Mouse (Mus musculus) left cerebral cortex, postnatal 36 days (tissue): ENCODE measurements at regions not wholly inside any gene's neighbourhood (a gene's known extent, or its start where the extent isn't known, plus 50 kb on each side); places are given as distances from the start of the nearest gene placed in this dataset.

Source experiments
- DNase-seq, 2 experiments: peaks; one replicate each; pipeline ENCODE4 v3.0.0; 2021 to 2022; ENCODE audit warnings: low spot score in 2 of 2, mixed read lengths in 1 of 2
- intact Hi-C: fragments of 180-260 bp; cut with DNase I; formaldehyde crosslinking; loops from one replicate; pipeline ENCODE4 v1.15.1; 2025

DNA sequence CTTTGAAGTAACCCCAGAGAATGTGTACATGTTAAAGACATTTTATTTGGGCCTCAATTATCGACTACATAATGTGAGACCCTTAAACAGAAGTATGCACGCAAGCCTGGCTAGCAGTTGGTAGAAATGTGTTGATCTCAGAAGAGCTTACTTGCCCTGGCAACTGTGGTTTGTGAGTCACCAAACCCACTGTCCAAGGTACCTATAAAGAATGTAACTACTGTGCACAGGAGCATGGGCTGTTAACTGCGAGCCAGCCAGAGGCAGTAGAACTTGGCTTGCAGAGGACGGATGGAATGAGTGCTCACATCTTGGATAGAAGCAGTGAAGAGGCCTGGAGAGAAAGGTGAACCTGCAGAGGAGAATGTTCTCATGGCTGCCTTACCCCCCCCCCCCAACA lies 129.9 kb downstream of the Irs2 start:
- intact Hi-C loops: no loop called here

DNA sequence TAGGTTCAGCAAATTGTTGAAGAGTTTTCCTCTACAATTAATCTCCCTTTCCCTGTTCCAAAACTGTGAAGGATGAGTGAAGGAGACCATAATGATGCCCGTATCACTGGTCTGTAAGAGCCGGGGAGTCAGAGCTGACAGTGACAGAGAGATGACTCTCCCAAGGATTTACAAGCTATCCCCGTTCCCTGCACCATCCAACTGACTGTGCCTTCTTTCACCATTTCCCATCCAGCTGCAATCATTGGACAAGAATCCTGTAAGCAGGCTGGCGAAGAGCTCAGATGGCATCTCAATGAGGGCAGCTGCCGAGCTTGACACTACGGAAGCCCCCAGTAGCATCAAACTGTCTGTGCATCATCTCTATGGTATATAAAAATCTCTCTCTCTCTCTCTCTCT lies 133.1 kb downstream of the Irs2 start:
- no peak for DNase-seq
- intact Hi-C loops: no loop called here

More for the DNA sequence above, 129.9 kb downstream of the Irs2 start:
- DNase-seq: no peak

DNA sequence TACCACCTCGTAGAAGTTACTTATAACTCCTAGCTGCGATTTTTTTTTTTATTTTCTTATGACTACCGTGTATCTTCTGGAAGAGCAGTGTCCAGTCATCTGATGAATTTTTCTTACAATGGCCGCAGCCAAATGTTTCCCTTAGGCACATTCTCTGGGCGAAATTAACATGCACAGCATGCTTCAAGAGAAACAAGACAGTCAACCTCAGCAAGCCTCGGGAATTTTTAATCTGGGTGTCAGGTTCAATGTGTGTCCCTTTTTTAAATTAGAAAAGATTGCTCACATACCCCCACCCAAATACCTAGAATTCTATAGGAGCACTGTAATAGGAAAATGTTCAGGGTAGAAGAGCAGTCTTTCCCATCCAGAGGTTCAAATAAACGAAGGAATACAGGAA lies 136.8 kb downstream of the Irs2 start:
- no peak for DNase-seq
- intact Hi-C loops: no loop called here

DNA sequence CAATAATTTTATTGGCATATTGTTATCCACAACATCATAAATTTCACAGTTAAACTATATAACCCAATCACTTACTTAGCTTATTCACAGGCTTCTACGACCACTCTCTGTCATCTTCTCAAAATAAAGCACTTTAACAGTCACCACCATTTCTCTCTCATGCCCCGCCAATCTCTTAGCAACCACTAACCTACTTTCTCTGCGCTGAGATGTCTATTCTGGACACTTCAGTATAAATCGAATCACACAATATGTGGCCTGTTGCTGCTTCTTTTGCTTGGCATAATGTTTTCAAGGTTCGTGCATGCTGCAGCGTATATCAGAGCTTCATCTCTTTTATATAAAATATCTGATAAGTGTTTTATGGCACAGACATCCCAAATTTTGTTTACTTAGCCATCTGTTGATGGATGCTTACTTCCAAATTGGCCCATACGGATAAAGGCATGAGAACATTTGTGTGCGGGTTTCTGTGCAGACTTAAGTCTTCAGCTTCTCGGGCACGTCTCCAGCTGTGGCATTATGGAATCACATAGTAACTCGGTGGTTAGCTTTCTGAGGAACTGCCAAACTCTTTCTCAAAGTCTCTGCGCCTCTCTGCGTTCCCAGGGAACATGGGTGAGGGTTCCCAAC lies 137.7 kb downstream of the Irs2 start:
- DNase-seq: no peak
- intact Hi-C loops: no loop called here

DNA sequence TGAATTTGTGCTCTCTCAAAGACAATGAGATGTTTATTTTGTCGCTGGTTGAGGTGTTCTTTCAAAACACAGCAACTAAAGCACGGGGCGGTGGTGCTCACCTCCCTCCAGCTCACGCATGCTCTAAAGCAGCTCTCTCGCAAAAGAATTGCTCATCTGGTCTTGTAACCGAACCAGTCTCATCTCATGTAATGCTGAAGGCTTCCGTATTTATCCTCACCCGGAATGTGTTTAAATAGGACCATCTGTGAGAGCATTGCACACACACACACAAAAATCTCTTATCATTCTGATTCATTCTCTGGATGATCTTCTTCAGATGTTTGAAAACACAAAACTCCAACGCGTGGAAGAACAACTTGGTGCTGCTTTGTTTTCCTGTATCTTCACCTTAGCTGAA lies 138.4 kb downstream of the Irs2 start:
- DNase-seq: no peak
- intact Hi-C loops: loop anchor here (10.0 kb wide), 1 partner anchor 135 kb away; the partner anchor contains the start of gene Irs2

DNA sequence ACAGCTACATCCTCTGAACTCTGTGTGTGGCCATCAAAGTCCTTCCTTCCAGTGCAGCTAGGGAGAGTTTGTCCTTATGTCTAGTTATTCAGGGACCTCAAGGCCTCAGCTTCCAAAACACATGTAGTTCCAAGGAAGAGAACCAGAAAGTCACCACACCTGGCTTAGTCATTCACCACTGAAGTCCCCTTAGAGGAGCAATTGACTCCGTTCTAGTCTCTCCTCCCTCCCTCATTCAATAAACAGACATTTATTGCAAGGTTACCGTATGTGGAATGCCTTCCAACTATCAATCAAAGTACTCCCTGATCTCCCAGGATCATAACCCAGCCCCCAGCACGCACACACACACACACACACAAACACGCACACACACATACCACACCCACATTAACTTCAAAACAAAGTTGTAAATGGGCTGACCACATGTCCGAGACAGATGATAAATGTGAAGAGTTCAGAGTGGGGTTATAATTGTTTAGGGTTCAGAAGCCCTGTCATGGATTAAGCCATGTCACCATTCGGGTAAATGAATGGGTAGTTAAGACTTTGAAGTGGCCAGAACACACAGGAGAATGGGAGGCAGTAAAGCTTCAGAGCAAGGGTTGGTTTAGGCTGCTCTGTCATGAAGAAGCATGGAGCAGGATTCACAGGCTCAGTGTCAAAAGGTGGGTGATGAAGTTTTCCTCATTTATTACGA lies 141.4 kb downstream of the Irs2 start:
- intact Hi-C loops: loop anchor here (10.0 kb wide), 1 partner anchor 138 kb away; the partner anchor contains the start of gene Irs2
- DNase-seq: no peak

DNA sequence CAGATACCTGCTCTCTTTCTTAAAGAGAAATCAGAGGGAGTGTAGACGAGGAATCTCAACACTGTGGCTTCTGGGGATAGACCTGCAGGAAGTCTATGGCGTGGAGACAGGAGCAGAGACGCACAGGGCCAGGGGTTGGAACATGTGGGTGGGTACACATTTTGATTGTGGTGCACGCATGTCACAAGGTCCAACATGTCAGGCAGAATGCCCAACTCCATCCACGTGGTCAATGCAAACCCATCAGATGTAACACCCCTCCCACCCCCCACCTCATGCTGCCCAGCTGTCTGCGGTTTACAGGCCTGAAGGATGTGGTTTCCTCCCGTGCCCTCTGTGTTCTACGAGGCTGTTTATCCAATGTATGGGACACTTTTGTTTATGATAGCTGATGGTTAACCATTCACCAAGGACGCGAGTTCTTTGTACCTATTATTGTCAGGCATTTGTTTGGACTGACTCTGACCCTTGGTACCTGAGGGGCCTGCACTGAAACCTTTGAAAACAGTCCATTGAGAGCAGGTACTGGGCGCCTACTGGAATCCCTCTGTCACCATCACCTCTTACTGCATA lies 142.2 kb downstream of the Irs2 start:
- no peak for DNase-seq
- intact Hi-C loops: loop anchor here (10.0 kb wide), 1 partner anchor 139 kb away; the partner anchor contains the start of gene Irs2

DNA sequence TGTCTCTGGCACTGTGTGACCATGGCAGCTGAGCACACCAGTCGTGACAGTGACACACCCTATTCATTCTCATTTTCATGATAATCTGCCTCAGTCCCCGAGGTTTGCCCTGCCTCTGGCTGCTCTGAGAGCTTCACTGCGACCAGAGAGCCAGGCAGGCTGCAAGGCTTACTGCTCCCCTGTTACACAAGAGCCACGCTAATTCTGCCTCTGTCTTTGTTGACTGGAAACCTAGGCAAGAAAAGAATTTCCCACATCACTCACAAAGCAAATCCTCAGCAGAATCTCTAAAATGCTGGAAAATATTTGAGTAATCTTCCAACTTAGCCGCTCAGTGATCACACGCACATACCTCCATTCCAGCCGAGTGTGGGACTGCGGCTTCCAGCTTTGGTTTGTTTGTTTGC lies 142.8 kb downstream of the Irs2 start:
- DNase-seq: no peak
- intact Hi-C loops: loop anchor here (10.0 kb wide), 1 partner anchor 139 kb away; the partner anchor contains the start of gene Irs2

DNA sequence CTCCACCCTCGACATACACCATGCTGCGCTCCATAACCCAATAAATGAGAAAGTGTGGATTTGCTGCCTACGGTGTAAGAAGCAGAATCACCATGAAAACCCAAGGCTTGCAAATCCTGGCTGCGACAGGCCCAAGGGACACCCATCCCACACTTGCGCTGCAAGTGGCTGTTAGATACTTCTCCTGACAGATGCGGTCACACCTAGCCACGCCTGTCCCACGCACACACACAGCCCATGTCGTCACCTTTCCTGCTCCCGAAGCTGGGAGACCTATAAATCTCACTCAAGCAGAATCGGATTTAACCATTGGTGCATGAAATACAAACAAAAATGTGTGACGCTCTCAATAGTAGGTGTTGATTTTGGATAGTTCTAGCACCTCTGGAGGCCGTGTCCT lies 145.8 kb downstream of the Irs2 start:
- no peak for DNase-seq
- intact Hi-C loops: loop anchor here (10.0 kb wide), 1 partner anchor 142 kb away; the partner anchor contains the start of gene Irs2

DNA sequence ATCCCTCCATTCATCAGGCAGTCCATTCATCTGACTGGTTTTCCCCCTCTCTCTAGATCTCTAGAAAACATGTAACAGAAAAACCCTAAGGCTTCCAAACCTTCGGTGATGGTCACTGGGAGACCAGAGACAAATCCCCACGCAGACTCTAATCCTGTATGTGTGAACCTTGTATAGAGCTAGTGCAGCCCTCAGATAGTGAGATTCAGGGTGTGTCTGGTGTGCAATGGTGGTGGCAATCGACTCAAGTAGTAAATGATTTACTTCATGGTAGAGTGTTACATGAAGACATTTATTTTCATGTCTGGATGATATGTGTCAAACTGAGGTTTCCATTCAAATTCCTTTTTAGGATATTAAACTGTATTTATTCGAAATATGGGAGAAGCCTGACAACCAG lies 147.4 kb downstream of the Irs2 start:
- DNase-seq: no peak
- intact Hi-C loops: loop anchor here (10.0 kb wide), 1 partner anchor 144 kb away; the partner anchor contains the start of gene Irs2

DNA sequence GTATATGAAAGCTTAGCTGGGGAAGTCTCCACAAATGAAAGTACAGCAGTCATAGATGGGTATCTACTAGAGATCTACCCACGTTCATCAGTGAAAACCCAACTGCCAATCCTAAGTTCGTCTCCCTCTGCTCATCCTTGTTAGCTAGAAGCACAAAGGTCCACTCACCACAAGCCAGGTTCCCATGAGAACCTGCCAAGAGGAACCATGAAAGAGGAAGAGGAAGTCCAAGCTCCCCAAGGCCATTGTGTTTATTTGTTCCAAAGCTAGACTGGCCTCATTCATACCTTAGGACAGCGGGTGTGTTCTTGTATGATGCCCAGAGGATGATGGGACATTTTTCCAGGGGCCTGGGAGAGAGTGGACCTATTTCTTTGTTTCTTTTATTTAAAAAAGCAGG lies 150.4 kb downstream of the Irs2 start:
- DNase-seq: no peak
- intact Hi-C loops: no loop called here

DNA sequence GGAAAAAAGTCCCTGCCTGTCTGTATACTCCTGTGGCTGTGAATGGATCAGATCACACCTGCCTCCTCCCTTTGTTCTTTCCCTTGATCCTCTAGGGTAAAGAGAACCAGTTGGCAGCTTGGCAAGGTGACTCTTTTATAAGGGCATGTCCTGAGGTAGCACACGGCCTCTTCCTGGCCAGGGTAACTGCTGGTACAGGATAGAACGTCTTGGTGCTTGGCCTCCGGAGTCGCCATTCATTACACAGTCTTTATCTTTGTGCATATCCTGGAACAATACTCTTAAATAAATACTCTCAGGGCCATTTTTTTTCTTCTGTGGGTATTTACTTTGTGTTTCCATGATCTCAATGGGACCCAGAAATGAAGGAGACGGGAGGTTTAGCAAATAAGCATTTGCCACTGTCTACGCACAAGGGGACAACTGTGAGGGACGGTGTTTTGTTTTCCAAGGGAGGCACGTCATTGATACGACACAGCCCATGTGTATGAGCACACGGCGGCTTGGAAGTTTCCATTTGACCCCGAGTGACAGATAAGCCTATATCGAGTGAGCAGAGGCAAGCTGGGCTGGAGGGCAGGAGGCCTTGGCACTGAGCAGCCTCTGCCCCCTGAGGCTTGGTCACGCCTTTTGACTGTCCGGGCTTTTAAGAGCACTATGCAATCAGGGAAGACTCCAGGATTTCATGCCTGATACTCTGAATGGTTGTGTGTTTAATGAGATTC lies 151.1 kb downstream of the Irs2 start:
- intact Hi-C loops: no loop called here
- DNase-seq: no peak

DNA sequence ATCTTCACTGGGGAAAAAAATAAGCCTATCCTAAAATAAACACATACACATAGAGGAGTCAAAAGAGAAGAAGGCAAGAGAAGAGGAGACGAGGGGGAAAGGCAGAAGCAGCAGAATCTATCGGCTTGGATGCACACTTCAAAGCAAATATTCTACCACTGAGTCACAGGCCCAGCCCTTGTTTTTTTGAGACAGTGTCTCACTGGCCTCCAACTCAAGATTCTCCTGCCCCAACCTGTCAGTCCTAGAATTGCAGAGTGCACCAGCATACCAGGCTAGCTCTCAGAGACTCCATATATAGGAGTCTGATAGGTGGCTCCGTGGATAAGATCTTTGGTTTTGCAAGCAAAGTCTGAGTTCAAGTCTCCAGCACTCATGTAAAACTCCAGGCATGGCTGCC lies 152.6 kb downstream of the Irs2 start:
- intact Hi-C loops: no loop called here
- DNase-seq: no peak

DNA sequence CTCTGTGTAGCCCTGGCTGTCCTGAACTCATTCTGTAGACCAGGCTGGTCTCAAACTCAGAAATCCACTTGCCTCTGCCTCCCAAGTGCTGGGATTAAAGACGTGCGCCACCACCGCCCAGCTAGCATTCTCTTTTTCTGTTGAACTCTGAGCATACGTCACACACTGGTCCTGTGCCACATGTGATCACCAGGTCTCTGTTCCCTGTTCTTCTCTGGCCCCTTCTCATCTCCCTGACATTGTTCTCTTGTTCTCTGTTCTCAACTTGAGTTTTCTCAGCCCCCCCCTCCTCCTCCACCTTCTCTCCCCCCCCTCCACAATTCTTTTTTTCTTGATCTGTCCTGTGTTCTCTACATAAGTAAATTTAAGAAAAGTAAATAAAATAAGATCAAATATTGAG lies 153.1 kb downstream of the Irs2 start:
- DNase-seq: no peak
- intact Hi-C loops: no loop called here

DNA sequence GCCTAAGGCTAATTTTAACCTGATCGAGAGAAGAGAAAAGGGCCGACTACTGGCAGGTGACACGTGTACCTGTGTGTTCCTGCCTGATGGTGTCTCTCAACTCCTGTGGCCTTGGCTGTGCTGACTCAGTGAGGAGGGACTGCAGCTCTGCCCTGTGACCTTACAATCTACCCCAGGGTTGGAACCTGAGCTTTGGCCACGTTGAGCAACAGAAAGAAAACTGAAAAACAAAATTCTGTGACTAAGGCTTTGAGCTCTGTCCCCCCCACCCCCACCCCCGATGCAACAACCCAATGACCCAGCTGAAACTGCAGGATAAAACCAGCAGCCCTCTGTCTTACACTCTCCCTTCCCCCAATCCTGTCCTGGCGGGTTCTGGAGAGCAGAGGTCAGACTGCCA lies 153.7 kb downstream of the Irs2 start:
- intact Hi-C loops: no loop called here
- no peak for DNase-seq

DNA sequence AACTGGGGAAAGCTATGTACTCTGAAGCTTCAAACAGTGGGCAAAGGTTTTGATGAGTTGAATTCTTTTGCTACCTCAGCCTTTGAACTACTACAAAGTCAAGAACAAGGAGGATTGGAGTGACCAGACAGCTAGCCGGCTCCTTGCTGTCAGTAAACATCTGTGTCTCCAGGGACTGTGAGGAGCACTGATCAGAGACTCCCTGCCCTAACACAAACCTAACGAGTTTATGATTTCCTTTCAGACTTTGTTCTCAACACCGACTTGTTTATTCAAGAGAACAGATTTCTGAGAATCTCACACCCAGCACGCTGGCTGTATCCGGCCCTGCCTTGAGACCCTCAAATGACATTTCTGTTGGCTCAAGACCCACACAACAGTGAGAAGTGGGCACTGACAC lies 154.4 kb downstream of the Irs2 start:
- DNase-seq: no peak
- intact Hi-C loops: no loop called here

DNA sequence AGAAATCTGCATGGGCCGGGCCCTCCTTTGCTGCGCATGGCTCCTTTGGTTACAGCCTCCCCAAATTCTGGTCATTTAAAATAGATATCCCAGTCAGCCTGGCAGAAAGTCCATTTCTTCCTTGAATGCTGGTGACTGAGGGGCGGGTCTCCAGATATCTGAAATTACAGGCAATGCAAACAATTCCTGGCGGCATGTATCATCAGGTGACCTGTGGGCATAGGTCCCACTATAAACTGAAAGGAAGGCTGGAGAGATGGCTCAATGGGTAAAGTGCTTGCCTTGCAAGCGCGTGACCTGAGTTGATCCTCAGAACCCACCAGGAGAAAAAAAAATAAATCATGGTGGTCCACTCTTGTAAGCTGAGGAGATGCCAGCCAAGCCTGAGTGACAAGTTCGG lies 158.3 kb downstream of the Irs2 start:
- intact Hi-C loops: no loop called here
- DNase-seq: no peak

DNA sequence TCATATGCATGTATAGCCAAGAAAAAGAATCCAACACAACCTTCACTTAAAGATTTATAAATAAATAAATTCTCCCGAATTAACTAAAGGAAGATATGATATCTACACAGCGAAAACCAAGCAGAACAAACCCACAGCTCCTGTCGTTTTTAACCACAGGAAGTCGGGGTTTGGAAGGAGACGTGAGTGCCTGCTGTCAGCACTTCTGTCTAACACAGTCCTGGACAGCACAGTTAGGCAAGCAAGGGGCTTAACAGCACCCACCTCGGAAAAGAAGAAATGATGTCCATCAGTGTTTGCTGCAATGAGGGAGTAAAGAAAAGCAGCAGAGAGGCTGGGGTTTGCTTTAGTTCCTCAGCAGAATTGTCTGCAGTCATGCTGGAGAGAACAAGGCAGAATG lies 162.7 kb downstream of the Irs2 start:
- intact Hi-C loops: no loop called here
- DNase-seq: no peak

DNA sequence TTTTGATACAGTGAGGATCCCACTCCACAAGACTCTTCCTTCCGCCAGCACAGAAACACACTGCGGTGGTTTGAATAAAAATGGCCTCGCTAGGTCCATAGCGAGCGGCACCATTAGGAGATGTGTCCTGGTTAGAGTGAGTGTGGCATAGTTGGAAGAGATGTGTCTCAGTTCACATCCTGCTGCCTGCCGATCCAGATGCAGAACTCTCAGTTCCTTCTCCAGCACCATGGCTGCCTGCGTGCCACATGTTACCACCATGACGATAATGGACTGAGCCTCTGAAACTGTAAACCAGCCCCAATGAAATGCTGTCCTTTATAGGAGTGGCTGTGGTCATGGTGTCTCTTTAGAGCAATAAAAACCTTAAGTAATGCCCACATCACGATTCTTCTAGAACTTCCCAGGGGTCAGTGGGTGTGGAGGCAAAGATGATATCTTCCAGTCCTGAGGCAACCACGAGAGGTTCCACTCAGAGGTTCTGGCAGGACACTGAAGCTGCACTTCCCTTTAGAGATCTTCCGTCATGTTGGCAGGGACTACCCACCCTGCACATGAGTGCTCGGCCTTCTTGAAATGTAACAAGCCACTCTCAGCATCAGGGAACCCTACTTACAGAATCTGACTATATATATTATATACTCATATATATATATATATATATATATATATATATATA lies 167.3 kb downstream of the Irs2 start:
- intact Hi-C loops: no loop called here
- DNase-seq: no peak

DNA sequence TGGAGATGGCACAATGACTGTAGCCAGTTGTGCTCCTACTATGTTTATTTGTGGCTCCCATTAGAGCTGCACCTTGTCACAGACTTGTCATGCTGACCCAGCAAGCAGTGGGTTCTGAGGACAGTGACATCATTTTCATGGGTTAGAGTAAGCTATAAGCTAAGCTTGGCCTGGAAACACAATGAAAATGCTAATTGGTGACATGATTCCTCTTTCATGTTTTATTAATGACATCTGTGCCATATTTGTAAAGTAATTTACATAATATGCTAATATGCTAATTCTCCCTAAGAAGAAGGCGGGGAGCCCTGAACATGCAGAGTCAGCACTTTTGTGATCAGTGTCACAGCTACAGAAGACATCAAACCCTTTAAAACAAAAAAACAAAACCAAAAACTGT lies 168.2 kb downstream of the Irs2 start:
- intact Hi-C loops: no loop called here
- no peak for DNase-seq
